Mouse (Mus musculus) cerebellum, adult 18-20 months (tissue): ENCODE data around the gene Sept5.

Experiments used
- DNase-seq, 2 experiments: peaks; one replicate each; pipeline ENCODE4 v3.0.0; 2021

Sept5 gene

DNA sequence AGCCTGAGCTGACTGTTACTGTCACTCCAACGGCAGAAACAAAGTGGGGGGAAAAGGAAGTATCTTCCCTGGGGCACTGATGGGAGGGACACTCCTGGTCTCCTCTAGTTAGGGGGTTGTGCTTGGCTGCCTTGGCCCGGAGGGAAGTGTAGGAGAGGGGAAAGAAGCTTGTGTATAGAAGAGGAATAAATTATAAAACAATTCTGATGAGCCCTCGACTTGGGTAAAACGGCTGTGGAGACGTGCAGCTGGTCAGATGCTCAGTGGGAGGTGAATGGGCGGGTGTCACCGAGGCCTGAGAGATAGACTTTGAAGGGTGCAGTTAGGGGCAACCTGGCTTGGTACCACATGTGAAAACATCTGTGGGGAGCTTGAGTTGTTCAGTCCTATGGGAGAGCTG is 1.4 kb upstream of the Sept5 start:
- DNase-seq, result peak in 1 of 2 experiments; percentile 3

DNA sequence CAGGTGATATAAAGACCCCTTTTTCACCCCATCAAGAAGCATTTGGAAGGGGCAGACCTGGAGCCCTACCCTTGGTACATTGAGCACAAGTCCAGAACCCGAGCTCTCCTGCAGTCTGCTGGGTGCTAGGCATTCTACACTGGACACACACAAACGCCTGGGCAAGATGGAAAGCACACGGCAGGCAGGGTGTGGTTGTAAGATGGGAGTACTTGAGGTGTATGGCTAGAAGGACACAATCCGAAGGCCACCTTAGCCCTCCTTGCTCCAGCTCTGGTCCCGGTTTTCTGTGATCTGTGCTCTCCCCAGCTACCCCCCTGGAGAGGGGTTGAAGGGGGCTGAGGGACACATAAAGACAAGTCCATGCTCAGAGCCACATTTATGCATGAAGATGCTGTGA is 537 bp upstream of the Sept5 start:
- no peak for DNase-seq

GRCm38 (mm10) chr16:18628948-18629340 is 810 bp downstream of the Sept5 start:
- peak in 1 of 2 experiments; percentile 23 for DNase-seq

DNA sequence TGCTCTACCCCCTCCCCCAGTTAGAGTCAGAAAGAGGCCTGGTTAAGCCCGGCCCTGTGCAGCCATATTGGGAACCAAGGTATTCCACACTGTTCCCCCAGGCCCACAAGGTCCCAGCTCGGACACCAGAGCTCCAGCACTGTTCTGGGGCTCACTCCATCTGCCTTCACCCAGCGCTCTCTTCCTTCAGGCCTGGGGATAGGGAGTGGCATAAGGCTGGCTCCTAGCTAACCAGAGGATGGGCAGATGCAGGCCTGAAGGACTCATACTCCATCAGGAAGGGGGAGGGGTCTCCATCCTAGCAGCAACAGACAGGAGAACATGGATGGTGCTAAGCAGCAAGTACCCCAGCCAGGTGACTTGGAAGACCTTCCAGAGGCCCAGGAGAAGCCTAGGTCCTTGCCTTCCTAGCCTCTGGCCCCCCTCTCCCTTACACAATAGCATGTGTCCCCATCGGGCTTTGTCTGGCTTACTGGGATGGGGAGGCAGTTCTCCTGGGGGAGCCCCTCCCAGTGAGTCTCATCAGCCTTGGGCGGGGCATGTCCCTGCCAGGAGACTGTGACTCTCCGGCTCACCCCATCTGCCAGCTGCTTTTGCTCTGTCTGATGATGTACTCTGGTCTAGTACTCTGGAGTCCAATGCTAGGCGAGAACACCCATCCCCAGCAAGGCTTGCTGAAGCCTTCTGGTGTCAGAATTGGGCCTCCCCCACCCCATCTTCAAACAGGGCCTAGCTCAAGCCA is 1.4 kb downstream of the Sept5 start:
- DNase-seq, result peak; percentile 31 to 38

GRCm38 (mm10) chr16:18627163-18627562 is 2.6 kb downstream of the Sept5 start:
- DNase-seq, result peak; percentile 24 to 41

DNA sequence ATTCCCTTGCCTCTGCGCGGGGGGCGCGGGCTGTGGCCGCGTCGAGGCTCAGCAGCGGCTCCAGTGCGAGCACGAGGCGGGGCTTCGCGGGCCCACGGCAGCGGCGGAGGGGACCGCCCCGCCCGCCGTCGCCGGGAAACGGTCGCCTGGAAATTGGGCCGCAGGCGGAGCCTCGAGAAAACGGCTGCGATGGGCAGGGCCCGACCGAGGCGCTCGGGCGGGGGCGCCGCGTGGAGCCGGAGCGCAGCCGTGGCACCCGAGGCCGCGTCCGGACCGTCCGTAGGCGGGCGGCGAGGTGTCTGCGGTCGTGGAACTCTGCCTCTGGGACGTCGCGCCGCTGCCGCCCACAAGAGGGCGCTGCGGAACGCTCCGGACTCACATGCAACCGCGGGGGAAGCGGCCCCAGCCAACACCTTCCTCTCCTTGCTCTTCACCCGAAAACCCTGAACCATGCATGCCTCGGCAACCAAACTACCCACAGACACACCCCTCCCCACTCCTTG is 3.3 kb downstream of the Sept5 start, which contains the start of gene Gm49601:
Gene Gm49601, minus strand, starts transcription at position 52 of the 503 bp plus-strand sequence.
- peak; percentile 87 to 96 for DNase-seq

- DNase-seq, result peak; percentile 48 to 61
Observed at GRCm38 (mm10) chr16:18625791-18626311, 3.9 kb downstream of the Sept5 start.

DNA sequence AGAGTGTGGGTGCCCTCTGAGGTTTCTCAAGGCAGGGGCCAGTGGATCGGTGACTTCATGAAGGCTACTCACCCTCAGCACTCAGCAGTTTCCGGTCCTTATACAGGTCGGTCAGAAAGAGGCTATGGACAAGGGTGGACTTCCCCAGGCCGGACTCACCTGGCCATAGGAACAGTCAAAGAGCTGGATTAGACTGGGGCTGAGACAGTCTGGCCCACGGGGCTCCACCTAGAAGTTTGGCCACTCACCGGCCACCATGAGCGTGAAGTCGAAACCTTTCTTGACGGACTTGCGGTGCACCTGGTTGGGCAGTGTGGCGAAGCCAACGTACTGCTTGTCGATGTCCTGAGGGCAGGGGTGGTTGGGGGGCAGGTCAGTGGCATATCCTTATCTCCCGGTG is 4.7 kb downstream of the Sept5 start:
- DNase-seq, result peak in 1 of 2 experiments; percentile 38

- no peak for DNase-seq
Observed at GRCm38 (mm10) chr16:18624641-18625040, 5.1 kb downstream of the Sept5 start.

GRCm38 (mm10) chr16:18623751-18624540 is 5.8 kb downstream of the Sept5 start:
- peak; percentile 52 for DNase-seq

DNA sequence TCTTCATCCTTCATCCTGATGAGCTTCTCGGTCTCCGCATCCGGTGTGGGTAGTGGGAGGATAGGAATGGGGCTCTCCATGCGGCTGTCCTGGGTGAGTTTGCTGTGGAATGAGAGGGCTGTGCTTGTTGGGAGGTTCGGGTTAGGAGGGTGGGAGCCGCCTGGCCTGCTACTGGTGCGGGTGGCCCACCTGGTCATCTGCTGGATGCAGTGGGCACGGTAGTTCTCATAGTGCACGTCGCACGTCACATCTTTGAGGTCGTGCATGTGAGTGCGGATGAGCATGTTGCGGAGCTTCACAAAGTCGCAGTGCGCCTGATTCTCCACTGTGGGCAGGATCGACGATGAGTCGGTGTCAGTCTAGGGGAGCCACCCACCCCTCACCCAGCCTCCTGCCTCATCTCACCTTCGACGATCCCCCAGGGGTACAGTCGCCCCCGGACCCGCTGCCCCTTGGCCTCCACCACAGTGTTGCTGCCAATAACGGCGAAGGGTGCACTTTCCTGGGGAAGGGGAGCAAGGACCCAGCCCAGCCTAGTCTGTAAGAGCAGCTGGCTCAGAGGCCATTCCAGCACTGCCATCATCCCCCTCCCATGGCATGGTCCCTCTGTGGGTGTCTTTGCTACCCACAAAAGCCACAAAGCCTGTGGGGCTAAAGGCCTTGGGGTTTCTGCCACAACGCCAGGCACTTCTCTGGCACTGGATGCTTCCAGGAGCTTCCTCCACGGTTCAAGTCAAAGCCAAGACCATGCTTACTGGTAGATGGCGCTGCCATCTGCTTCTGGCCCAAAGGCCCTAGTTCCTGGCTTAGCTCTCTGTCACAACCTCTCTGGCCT is 6.6 kb downstream of the Sept5 start:
- DNase-seq, result peak; percentile 18 to 44

DNA sequence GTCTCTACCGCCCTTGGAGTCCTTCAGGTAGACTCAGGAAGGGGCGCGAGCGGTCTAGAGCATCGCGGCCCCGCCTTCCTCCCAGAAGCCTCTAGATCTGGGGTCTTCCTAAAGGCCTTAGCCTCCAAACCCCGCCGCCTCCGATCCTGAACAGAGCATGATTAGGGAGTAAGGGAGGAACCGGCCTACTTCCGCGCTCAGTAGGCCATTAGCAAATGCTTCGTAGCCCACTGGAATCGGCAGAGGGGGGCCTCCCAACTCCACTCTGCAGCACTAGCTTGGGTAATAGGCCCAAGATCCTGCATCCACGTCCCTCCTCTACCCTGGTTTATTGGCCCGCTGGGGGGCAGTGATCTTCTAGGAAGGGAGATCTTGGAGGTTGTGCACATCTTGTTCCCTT is 7.7 kb downstream of the Sept5 start, which contains the start of gene Gp1bb:
Gene Gp1bb, minus strand, starts transcription at position 385 of the 400 bp plus-strand sequence.
- DNase-seq, result peak; percentile 9 to 20

GRCm38 (mm10) chr16:18621362-18622001 is 8.3 kb downstream of the Sept5 start:
- DNase-seq, result peak in 1 of 2 experiments; percentile 43

DNA sequence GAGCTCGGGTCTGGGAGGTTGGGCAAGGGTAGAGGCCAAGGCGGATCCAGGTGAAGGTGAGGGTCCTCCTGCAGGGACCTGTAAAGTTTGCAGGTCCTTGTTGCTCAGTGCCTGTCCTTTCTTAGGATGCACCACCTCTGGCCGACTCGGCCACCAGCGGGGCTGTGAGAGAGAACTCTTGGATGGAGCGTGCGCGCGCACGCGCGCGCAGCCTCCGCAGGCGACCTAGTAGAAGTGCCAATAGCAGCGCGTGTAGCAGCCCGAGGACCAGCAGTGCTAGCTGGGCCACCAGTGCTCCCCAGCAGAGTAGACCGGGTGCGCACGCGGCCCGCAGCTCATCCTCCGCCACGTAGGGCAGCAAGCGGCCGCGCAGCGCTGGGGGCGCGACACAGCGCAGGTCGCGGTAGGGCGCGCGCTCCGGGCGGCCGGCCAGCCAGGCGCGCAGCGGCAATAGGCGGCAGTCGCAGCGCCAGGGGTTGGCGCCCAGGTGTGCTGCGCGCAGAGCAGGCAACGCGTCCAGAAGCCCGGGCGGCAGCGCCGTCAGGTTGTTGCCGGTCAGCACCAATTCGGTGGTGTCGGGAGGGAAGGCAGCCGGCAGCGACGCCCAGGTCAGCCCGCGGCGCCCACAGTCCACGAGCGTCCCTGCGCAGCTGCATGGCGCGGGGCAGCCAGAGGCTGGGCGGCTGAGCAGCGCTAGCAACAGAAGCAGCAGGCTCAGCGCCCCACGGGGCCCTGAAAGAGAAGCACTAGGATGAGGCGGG is 9.0 kb downstream of the Sept5 start:
- DNase-seq, result peak; percentile 55 to 67

GRCm38 (mm10) chr16:18620201-18620600 is 9.6 kb downstream of the Sept5 start:
- no peak for DNase-seq

- DNase-seq, result peak in 1 of 2 experiments; percentile 3
Observed at GRCm38 (mm10) chr16:18619110-18619509, 10.6 kb downstream of the Sept5 start.

DNA sequence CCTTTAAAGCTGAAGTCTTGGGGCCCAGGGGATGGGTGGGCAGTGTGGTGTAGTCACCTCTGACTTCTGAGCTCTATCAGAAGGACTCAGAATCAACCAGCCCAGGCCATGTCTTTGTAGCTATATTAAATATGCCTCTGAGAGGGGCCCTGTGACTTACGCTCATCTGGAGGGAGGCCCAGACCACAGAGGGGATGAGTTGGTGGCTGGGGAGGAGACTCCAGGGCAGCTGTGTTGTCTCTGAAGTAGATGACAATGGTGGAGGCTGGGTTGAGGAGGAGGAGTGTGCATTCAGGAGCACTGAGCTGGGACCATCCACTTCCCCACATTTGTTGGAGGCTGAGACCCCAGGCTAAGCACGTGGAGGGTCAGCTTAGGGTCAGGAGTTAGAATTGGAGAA is 11.5 kb downstream of the Sept5 start:
- no peak for DNase-seq

DNA sequence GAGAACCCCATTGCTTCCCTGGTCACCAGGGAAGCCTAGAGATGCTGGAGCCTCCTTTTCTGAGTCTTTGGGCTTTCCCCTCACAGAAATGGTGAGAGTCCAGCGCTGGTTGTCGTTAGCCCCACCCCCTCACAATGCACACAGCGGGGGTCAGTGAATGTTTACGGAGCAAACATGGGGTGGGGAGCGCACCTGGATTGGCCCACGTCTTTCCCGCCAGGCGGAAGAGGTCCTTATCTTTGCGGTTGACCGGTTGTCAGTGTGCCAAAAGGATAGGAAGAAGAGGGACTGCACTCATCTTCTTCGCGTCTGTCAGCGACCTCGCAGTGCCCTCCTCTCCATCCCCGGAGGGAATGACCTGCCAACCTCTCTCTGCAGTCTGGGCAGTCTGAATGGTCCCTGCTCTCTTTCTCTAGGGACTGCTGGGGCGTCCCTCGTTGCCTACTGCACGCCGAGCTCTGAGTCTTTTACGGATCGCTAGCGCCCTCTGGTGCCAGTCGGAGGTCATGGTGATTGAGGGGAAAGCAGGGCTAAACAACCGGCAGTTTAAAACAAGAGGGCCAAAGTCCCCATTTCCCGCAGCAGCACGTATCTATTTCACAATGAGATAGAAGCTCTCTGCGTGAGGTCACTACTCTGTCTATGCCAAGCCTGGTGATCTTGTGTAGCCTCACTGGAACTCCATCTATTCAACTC is 12.2 kb downstream of the Sept5 start:
- DNase-seq, result peak; percentile 89 to 94

- no peak for DNase-seq
Observed at GRCm38 (mm10) chr16:18613301-18613700, 16.5 kb downstream of the Sept5 start.

GRCm38 (mm10) chr16:18611752-18612151 is 18.0 kb downstream of the Sept5 start:
- no peak for DNase-seq
